Mouse (Mus musculus): ENCODE measurements around the gene Lmod3. TPM values are rescaled to one million over a fixed set of nuclear protein-coding genes. Genes with fewer than 3 reads are reported as not detected.
"Not testable (repeated sequence)": the region's sequence is repeated elsewhere in the genome, so short reads cannot be mapped to it uniquely, and the experiment has no call there.

Gene Lmod3
- polyA plus RNA-seq, 1 experiment from 2014 or later, result 3.7 TPM

GRCm38 (mm10) chr6:97273777-97274176 is 21.2 kb upstream of the Lmod3 start:
- Histone ChIP-seq H3K4me3 (no peak overlapping the region), H3K36me3 (no peaks in the 10 kb centered on the region), H3K4me2 (replicated peaks) (no peak overlapping the region), H3K27ac (no peak overlapping the region), H3K4me1 (peaks cover 12% of the 10 kb centered on the region), H3K27me3 (0 out of 2 replicates have a peak, but pooled peaks cover 10% of the 10 kb centered on the region), H3K9me3 (no peaks in the 10 kb centered on the region), H3K9ac (no peak overlapping the region)
- ATAC-seq (ENCODE audit: insufficient number of reproducible peaks, insufficient read depth, low FRiP score, low TSS enrichment), result no peak
- 80% methylated on average over 3 of the region's 3 CpGs for WGBS

DNA sequence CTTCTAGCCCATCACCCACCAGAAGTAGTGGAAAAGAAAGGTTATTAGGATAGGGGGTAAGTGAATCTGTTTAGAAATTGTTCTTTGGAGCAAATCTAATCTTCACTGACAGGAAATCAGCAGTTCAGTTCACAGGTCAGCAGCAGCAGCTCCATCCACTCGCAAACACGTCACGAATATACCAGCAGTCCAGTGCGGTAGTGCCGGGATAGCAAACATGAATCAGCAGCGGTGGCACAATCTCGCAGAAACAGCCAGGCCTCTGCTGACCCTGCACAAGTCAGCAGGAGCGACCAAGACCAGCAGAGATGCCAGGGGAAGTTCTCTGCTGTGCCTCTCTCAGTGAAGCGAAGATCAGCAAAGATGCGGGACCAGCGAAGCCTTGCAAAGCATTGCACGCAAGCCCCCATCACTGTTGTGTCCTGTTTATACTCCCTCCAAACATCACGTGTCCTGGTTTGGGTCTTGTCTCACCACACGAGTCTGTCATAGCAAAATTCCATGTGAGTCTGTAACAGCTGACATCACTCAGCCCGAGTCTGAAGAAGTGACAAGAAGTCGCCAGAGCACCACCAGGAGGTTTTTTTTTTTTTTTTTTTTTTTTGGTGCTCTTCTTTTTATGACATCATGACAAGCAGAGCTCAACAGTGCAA is 20.6 kb upstream of the Lmod3 start:
- Histone ChIP-seq H3K4me3 (no peak overlapping the region), H3K27ac (no peak overlapping the region), H3K9me3 (no peaks in the 10 kb centered on the region), H3K27me3 (0 out of 2 replicates have a peak, but pooled peaks cover 10% of the 10 kb centered on the region), H3K4me2 (replicated peaks) (no peak overlapping the region), H3K9ac (no peak overlapping the region), H3K4me1 (peaks cover 9% of the 10 kb centered on the region), H3K36me3 (no peaks in the 10 kb centered on the region)
- 79% methylated on average over 16 of the region's 16 CpGs for WGBS
- ATAC-seq (ENCODE audit: insufficient number of reproducible peaks, insufficient read depth, low FRiP score, low TSS enrichment), result no peak

DNA sequence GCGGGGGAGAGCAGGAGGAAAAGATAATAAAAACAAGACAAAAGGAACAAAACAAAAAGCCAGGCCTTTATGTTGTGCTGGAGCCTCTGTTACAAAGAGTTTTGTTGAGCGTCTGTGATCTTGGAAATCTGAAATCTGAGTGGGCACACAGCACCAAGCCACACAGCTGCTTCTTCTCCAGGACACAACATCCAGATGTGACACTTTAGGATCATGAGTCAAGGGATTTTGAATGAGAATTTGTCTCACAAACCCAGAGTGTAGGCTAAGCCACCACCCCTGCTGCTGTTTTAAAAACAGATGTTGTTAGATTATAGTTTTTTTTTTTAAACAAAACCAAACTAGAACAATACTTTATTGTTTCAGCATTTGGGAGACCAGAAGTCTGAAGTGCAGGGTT is 19.8 kb upstream of the Lmod3 start:
- no peaks in the 10 kb centered on the region for H3K9me3 ChIP-seq
- WGBS, result 68% methylated on average over 2 of the region's 2 CpGs
- H3K9ac ChIP-seq, result no peak overlapping the region
- no peak overlapping the region for H3K27ac ChIP-seq
- no peaks in the 10 kb centered on the region for H3K36me3 ChIP-seq
- 0 out of 2 replicates have a peak, but pooled peaks cover 10% of the 10 kb centered on the region for H3K27me3 ChIP-seq
- H3K4me2 ChIP-seq (replicated peaks), result no peak overlapping the region
- H3K4me1 ChIP-seq, result peaks cover 7% of the 10 kb centered on the region; the same call in 1 of the 2 replicates
- no peak for ATAC-seq (ENCODE audit: insufficient number of reproducible peaks, insufficient read depth, low FRiP score, low TSS enrichment)
- H3K4me3 ChIP-seq, result no peak overlapping the region

DNA sequence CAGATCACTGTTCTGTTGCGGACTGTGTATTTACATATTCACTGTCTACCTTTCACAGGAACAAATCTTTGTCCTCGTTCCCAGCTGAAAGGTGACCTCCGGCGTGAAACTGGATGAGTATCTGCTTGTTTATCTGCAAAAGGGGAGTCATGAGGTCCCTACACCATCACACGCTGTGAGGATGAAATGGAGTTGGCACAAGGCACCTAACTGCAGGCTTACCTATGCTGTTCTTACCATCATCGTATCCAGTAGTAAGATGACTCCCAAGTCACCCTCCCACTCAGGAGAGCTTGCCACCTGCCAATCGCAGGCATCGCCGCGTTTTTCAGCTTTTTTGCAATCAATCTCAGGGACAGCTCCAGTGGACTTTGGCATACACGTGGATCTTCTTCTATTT is 17.0 kb upstream of the Lmod3 start:
- Histone ChIP-seq H3K9me3 (no peaks in the 10 kb centered on the region), H3K4me2 (replicated peaks) (no peak overlapping the region), H3K27me3 (no peaks in the 10 kb centered on the region), H3K27ac (no peak overlapping the region), H3K36me3 (no peaks in the 10 kb centered on the region), H3K9ac (no peak overlapping the region), H3K4me1 (no peaks in the 10 kb centered on the region), H3K4me3 (no peak overlapping the region)
- no peak for ATAC-seq (ENCODE audit: insufficient number of reproducible peaks, insufficient read depth, low FRiP score, low TSS enrichment)
- WGBS, result 77% methylated on average over 11 of the region's 11 CpGs

DNA sequence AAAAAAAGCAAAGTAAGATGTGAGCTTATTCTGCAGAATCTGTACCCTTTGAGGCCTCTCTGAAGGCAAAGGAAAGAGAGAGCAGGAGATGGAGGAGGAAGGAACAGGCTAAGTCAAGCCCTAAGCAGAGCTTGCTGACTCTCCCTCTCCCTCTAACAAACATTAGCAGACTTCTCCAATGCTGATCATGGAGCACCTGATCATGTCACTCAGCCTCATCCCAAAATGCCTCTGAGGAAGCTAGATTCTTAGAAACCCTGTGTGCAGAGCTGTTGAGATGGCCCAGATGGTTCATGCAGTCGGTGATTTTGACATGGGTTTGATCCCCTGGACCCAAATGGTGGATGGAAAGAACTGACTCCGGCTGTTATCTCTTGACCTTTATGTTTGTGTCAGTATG is 14.6 kb upstream of the Lmod3 start:
- Histone ChIP-seq H3K36me3 (no peaks in the 10 kb centered on the region), H3K4me1 (no peaks in the 10 kb centered on the region), H3K9me3 (no peaks in the 10 kb centered on the region), H3K4me3 (no peak overlapping the region), H3K9ac (no peak overlapping the region), H3K27ac (no peak overlapping the region), H3K27me3 (no peaks in the 10 kb centered on the region), H3K4me2 (replicated peaks) (no peak overlapping the region)
- ATAC-seq (ENCODE audit: insufficient number of reproducible peaks, insufficient read depth, low FRiP score, low TSS enrichment), result no peak
- 90% methylated on average over 2 of the region's 2 CpGs for WGBS

DNA sequence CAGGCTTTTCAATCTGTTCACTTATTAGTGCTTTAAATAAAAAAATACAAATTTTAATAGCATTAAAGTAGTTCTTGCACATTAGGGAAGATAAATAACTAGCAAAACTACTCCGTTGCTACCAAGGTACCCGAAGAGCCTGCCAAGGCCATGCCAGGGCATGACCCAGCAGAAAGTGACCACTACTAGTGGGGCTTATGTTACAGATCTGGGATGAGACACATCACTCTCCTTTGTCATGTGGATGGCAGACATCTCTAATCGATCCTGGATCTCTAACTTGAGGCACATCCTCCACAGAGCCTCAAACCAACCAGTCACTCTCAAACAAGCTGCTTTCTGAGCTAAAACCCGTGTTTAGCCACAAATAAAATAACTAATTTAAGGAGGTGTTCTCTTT is 14.1 kb upstream of the Lmod3 start:
- WGBS, result 65% methylated on average over 4 of the region's 4 CpGs
- no peaks in the 10 kb centered on the region for H3K4me1 ChIP-seq
- H3K27me3 ChIP-seq, result no peaks in the 10 kb centered on the region
- no peak for ATAC-seq (ENCODE audit: insufficient number of reproducible peaks, insufficient read depth, low FRiP score, low TSS enrichment)
- H3K9me3 ChIP-seq, result no peaks in the 10 kb centered on the region
- H3K4me2 ChIP-seq (replicated peaks), result no peak overlapping the region
- no peaks in the 10 kb centered on the region for H3K36me3 ChIP-seq
- no peak overlapping the region for H3K27ac ChIP-seq
- no peak overlapping the region for H3K9ac ChIP-seq
- H3K4me3 ChIP-seq, result no peak overlapping the region

GRCm38 (mm10) chr6:97265705-97266104 is 13.1 kb upstream of the Lmod3 start:
- ATAC-seq (ENCODE audit: insufficient number of reproducible peaks, insufficient read depth, low FRiP score, low TSS enrichment), result no peak
- Histone ChIP-seq H3K4me1 (no peaks in the 10 kb centered on the region), H3K4me3 (no peak overlapping the region), H3K9ac (no peak overlapping the region), H3K4me2 (replicated peaks) (no peak overlapping the region), H3K9me3 (no peaks in the 10 kb centered on the region), H3K27ac (no peak overlapping the region), H3K27me3 (no peaks in the 10 kb centered on the region), H3K36me3 (no peaks in the 10 kb centered on the region)
- 74% methylated on average over 3 of the region's 3 CpGs for WGBS

DNA sequence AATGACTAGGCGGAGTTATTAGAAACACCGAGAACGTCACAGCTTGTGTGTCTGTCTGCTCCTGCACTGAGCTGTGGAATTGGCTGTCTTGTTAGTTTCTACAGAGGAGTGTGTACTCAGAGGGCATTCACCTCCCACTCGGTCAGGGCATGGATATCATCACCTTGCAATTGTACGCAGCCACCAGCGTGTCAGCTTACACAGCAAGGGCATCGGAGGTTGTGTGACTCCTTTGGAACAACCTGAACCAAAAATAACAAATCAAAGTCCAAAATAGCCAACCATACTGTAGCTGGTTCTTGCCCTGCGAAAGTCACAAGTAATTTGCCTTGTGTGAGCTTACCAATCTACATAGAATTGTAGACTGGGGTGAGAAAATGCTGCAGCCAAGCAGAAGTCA is 12.7 kb upstream of the Lmod3 start:
- H3K4me1 ChIP-seq, result no peaks in the 10 kb centered on the region
- H3K27me3 ChIP-seq, result no peaks in the 10 kb centered on the region
- no peak for ATAC-seq (ENCODE audit: insufficient number of reproducible peaks, insufficient read depth, low FRiP score, low TSS enrichment)

GRCm38 (mm10) chr6:97263750-97264149 is 11.2 kb upstream of the Lmod3 start:
- not testable (repeated sequence) for H3K9me3 ChIP-seq; H3K27me3 ChIP-seq; H3K4me2 ChIP-seq (replicated peaks); H3K36me3 ChIP-seq; ATAC-seq (ENCODE audit: insufficient number of reproducible peaks, insufficient read depth, low FRiP score, low TSS enrichment); H3K4me3 ChIP-seq; H3K27ac ChIP-seq; H3K9ac ChIP-seq; H3K4me1 ChIP-seq

More for the DNA sequence above, 12.7 kb upstream of the Lmod3 start:
- no peak overlapping the region for H3K9ac ChIP-seq
- 73% methylated on average over 8 of the region's 8 CpGs for WGBS
- H3K27ac ChIP-seq, result no peak overlapping the region
- no peaks in the 10 kb centered on the region for H3K36me3 ChIP-seq
- no peak overlapping the region for H3K4me2 ChIP-seq (replicated peaks)
- H3K9me3 ChIP-seq, result no peaks in the 10 kb centered on the region
- H3K4me3 ChIP-seq, result no peak overlapping the region

DNA sequence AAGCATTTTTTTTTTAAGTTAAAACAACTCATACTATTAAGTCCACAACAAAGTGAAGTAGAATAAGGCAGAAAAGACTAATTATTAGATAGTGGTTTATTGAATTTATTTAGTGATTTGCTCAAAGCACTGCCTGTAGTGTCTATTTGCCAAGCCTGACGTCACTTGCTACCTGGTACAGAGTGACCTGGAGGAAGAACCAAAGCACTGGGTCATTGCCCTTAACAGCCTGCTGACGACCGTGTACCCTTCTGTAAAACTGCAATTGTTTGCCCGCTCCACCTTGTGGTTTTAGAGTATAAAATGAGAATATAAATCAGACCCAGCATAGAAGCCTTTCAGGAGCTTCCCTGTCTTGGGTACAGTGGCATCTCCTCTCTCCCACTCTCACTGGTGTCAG is 9.7 kb upstream of the Lmod3 start:
- WGBS, result 74% methylated on average over 4 of the region's 4 CpGs
- Histone ChIP-seq H3K9ac (no peak overlapping the region), H3K36me3 (no peaks in the 10 kb centered on the region), H3K9me3 (no peaks in the 10 kb centered on the region), H3K4me3 (no peak overlapping the region), H3K27ac (no peak overlapping the region), H3K27me3 (no peaks in the 10 kb centered on the region), H3K4me2 (replicated peaks) (no peak overlapping the region), H3K4me1 (no peaks in the 10 kb centered on the region)
- ATAC-seq (ENCODE audit: insufficient number of reproducible peaks, insufficient read depth, low FRiP score, low TSS enrichment), result no peak

DNA sequence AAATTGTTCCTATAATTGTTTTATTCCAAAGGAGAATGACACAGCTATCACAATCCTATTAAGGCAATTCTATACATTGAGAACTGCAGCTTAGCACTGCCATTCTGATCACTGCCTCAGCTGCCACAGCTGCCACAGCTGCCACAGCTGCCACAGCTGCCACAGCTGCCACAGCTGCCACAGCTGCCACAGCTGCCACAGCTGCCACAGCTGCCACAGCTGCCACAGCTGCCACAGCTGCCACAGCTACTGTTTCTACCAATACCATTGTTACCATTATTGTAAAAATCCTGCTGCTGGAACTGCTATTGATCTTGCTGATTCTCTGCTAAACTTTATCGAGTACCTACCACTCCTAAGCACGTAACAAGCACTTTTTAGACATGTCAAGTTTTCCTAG is 7.4 kb upstream of the Lmod3 start:
- not testable (repeated sequence) for ATAC-seq (ENCODE audit: insufficient number of reproducible peaks, insufficient read depth, low FRiP score, low TSS enrichment); H3K9me3 ChIP-seq; H3K36me3 ChIP-seq; H3K27me3 ChIP-seq; H3K4me2 ChIP-seq (replicated peaks); H3K9ac ChIP-seq; H3K27ac ChIP-seq; H3K4me1 ChIP-seq; H3K4me3 ChIP-seq
- WGBS, result 85% methylated on average over 2 of the region's 2 CpGs

GRCm38 (mm10) chr6:97258489-97258888 is 5.9 kb upstream of the Lmod3 start:
- H3K4me3 ChIP-seq, result no peak overlapping the region
- H3K4me1 ChIP-seq, result no peaks in the 10 kb centered on the region
- no peaks in the 10 kb centered on the region for H3K36me3 ChIP-seq
- H3K9ac ChIP-seq, result no peak overlapping the region
- ATAC-seq (ENCODE audit: insufficient number of reproducible peaks, insufficient read depth, low FRiP score, low TSS enrichment), result no peak
- H3K4me2 ChIP-seq (replicated peaks), result no peak overlapping the region
- H3K27me3 ChIP-seq, result no peaks in the 10 kb centered on the region
- WGBS, result 90% methylated on average over 1 of the region's 1 CpGs
- no peaks in the 10 kb centered on the region for H3K9me3 ChIP-seq
- no peak overlapping the region for H3K27ac ChIP-seq

DNA sequence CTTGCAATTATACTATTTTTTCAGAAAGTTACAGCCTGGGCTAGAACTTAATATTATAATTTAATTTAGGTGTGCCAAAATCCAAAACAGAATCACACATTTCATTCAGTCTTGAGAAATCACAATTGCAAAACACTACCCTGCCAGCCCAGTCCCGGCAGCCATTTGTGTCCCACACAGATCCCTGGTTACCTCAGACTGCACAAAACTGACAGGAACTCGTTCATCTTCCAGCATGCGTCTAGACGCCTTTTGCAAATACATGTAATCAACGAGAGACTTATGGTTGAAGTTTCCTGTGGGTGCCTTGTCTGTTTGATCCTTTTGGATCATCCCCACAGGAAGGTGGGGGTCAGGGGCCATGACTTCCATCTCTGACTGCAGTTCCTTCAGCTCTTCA is 473 bp downstream of the Lmod3 start:
- no peak overlapping the region for H3K27ac ChIP-seq
- no peak for ATAC-seq (ENCODE audit: insufficient number of reproducible peaks, insufficient read depth, low FRiP score, low TSS enrichment)
- H3K9me3 ChIP-seq, result no peaks in the 10 kb centered on the region
- H3K27me3 ChIP-seq, result no peaks in the 10 kb centered on the region
- H3K4me3 ChIP-seq, result no peak overlapping the region
- H3K4me1 ChIP-seq, result 0 out of 2 replicates have a peak, but pooled peaks cover 3% of the 10 kb centered on the region
- H3K36me3 ChIP-seq, result no peaks in the 10 kb centered on the region
- H3K4me2 ChIP-seq (replicated peaks), result no peak overlapping the region
- no peak overlapping the region for H3K9ac ChIP-seq
- 64% methylated on average over 5 of the region's 5 CpGs for WGBS
